ENCODE assay signal across 20 mouse cellular contexts in genomic region chr1:135624646-135625045, GRCm38 (mm10). TPM values are rescaled to one million over a fixed set of nuclear protein-coding genes. Genes with fewer than 3 reads are reported as not detected.
DNase-seq lines count a peak whose midpoint lies in the region; ATAC-seq lines count a peak whose summit lies in the region.
"Had no signal": no experiment of that assay in that cellular context is flagged by ENCODE, and none has a peak within 500 bp of the region (broad histone marks: within the 10 kb centered on the region; RNA-seq: fewer than 3 reads in every experiment).

No protein-coding gene starts in this region.

- no peaks in the 10 kb centered on the region for H3K9me3 ChIP-seq in forebrain, embryonic 16.5 days (ENCODE audit: control insufficient read depth, low read length)
- no peaks in the 10 kb centered on the region for H3K9me3 ChIP-seq in forebrain, embryonic 10.5 days
- H3K9me3 ChIP-seq in midbrain, embryonic 11.5 days (ENCODE audit: control insufficient read depth, low read length) = no peaks in the 10 kb centered on the region
- no peaks in the 10 kb centered on the region for H3K9me3 ChIP-seq in midbrain, embryonic 13.5 days
- H3K9me3 ChIP-seq in midbrain, embryonic 15.5 days = no peaks in the 10 kb centered on the region
- H3K9me3 ChIP-seq: embryonic facial prominence, embryonic 10.5 days; heart, embryonic 10.5 days had no signal

- ATAC-seq in forebrain, embryonic 16.5 days = peak; percentile 45
- ATAC-seq in midbrain, embryonic 11.5 days (ENCODE audit: low FRiP score) = no peak
- no peak for ATAC-seq in midbrain, embryonic 13.5 days
- peak; percentile 69 for ATAC-seq in midbrain, embryonic 15.5 days (replicated peaks)
- no peak for ATAC-seq in erythroid progenitor cell, adult 5-6 weeks (replicated peaks; ENCODE audit: low FRiP score, poor library complexity, severe bottlenecking)
- ATAC-seq: activated CD4-positive, CD25-positive, alpha-beta regulatory T cell, adult 4 months; inflammation-experienced regulatory T-cells, adult 6 months had no signal

- H3K4me3 ChIP-seq in forebrain, embryonic 16.5 days (replicated peaks; ENCODE audit: low read length) = no peak overlapping the region
- H3K4me3 ChIP-seq in forebrain, embryonic 10.5 days = no peak overlapping the region
- H3K4me3 ChIP-seq in midbrain, embryonic 11.5 days (ENCODE audit: low read depth, low read length) = no peak overlapping the region
- no peak overlapping the region for H3K4me3 ChIP-seq in midbrain, embryonic 13.5 days (replicated peaks)
- no peak overlapping the region for H3K4me3 ChIP-seq in midbrain, embryonic 15.5 days
- H3K4me3 ChIP-seq: embryonic facial prominence, embryonic 10.5 days; heart, embryonic 10.5 days had no signal

- H3K9ac ChIP-seq in forebrain, embryonic 16.5 days (replicated peaks; ENCODE audit: low read depth, low read length) = no peak overlapping the region
- H3K9ac ChIP-seq in midbrain, embryonic 11.5 days (ENCODE audit: low read length) = no peak overlapping the region
- no peak overlapping the region for H3K9ac ChIP-seq in midbrain, embryonic 13.5 days (replicated peaks)
- no peak overlapping the region for H3K9ac ChIP-seq in midbrain, embryonic 15.5 days
- H3K9ac ChIP-seq: hindbrain, embryonic 14.5 days had no signal

- H3K36me3 ChIP-seq in forebrain, embryonic 16.5 days (ENCODE audit: control insufficient read depth, insufficient read depth) = no peaks in the 10 kb centered on the region
- H3K36me3 ChIP-seq in forebrain, embryonic 10.5 days (replicated peaks) = no peaks in the 10 kb centered on the region
- H3K36me3 ChIP-seq in midbrain, embryonic 11.5 days (ENCODE audit: control insufficient read depth, insufficient read depth, low read length) = no peaks in the 10 kb centered on the region
- no peaks in the 10 kb centered on the region for H3K36me3 ChIP-seq in midbrain, embryonic 13.5 days
- no peaks in the 10 kb centered on the region for H3K36me3 ChIP-seq in midbrain, embryonic 15.5 days (replicated peaks)
- H3K36me3 ChIP-seq: embryonic facial prominence, embryonic 10.5 days; heart, embryonic 10.5 days had no signal

- no peaks in the 10 kb centered on the region for H3K27me3 ChIP-seq in forebrain, embryonic 16.5 days (replicated peaks; ENCODE audit: control insufficient read depth, insufficient read depth, low read length)
- H3K27me3 ChIP-seq in forebrain, embryonic 10.5 days (ENCODE audit: poor library complexity, severe bottlenecking) = no peaks in the 10 kb centered on the region
- H3K27me3 ChIP-seq in midbrain, embryonic 11.5 days (ENCODE audit: control insufficient read depth, insufficient read depth, low read length) = no peaks in the 10 kb centered on the region
- no peaks in the 10 kb centered on the region for H3K27me3 ChIP-seq in midbrain, embryonic 13.5 days
- no peaks in the 10 kb centered on the region for H3K27me3 ChIP-seq in midbrain, embryonic 15.5 days (replicated peaks)

- H3K4me2 ChIP-seq in forebrain, embryonic 16.5 days (ENCODE audit: low read length) = no peak overlapping the region
- H3K4me2 ChIP-seq in midbrain, embryonic 11.5 days = no peak overlapping the region
- H3K4me2 ChIP-seq in midbrain, embryonic 13.5 days (replicated peaks) = no peak overlapping the region
- H3K4me2 ChIP-seq in midbrain, embryonic 15.5 days = no peak overlapping the region
- H3K4me2 ChIP-seq: hindbrain, embryonic 14.5 days had no signal

- 64% methylated on average over 5 of the region's 5 CpGs for WGBS in forebrain, embryonic 16.5 days
- 77% methylated on average over 5 of the region's 5 CpGs for WGBS in forebrain, embryonic 10.5 days
- WGBS in midbrain, embryonic 11.5 days = 70% methylated on average over 5 of the region's 5 CpGs
- 74% methylated on average over 5 of the region's 5 CpGs for WGBS in midbrain, embryonic 13.5 days
- WGBS in midbrain, embryonic 15.5 days = 55% methylated on average over 5 of the region's 5 CpGs

- no peak for DNase-seq in forebrain, embryonic 10.5 days (ENCODE audit: extremely low spot score, low spot score)
- peak; percentile 51 for DNase-seq in midbrain, embryonic 11.5 days (ENCODE audit: low spot score, missing footprints)
- no peak for DNase-seq in kidney, postnatal 14 days
- DNase-seq: adrenal gland, postnatal 14 days; cerebellum, adult 11-12 months; cerebellum, adult 9-10 months; cerebellum, postnatal 36 days; gastrocnemius, postnatal 10 days; heart, adult 18-20 months; heart, postnatal 10 days; heart, postnatal 4 days had no signal

- no peak overlapping the region for H3K27ac ChIP-seq in forebrain, embryonic 16.5 days (ENCODE audit: low read length)
- no peak overlapping the region for H3K27ac ChIP-seq in forebrain, embryonic 10.5 days
- H3K27ac ChIP-seq in midbrain, embryonic 11.5 days (ENCODE audit: low read depth, low read length) = no peak overlapping the region
- no peak overlapping the region for H3K27ac ChIP-seq in midbrain, embryonic 13.5 days
- 0 out of 2 replicates have a peak overlapping the region, but pooled peaks have one; percentile 18 for H3K27ac ChIP-seq in midbrain, embryonic 15.5 days
- H3K27ac ChIP-seq: embryonic facial prominence, embryonic 10.5 days; heart, embryonic 10.5 days; hindbrain, embryonic 14.5 days had no signal

- H3K4me1 ChIP-seq in forebrain, embryonic 16.5 days (replicated peaks; ENCODE audit: control insufficient read depth, insufficient read depth, low read length) = peaks cover 8% of the 10 kb centered on the region
- peaks cover 15% of the 10 kb centered on the region for H3K4me1 ChIP-seq in forebrain, embryonic 10.5 days
- no peaks in the 10 kb centered on the region for H3K4me1 ChIP-seq in midbrain, embryonic 11.5 days (ENCODE audit: control insufficient read depth, insufficient read depth, low read length)
- H3K4me1 ChIP-seq in midbrain, embryonic 13.5 days (replicated peaks) = peaks cover 8% of the 10 kb centered on the region
- peaks cover 16% of the 10 kb centered on the region for H3K4me1 ChIP-seq in midbrain, embryonic 15.5 days

RNA-seq across cellular contexts. Expression of gene Nav1, which starts 17.6 kb away (rescaled TPM):
- polyA plus RNA-seq in forebrain, embryonic 16.5 days (2015; fragmentation: Nextera tagmentation; extraction: Ambion mirVana) = 48.6 and 62.6 TPM in 2 replicates
- polyA plus RNA-seq in forebrain, embryonic 10.5 days (2016; fragmentation: Nextera tagmentation; extraction: Ambion mirVana) = 25.3 and 28.4 TPM in 2 replicates
- 10.4 and 13.3 TPM in 2 replicates for polyA plus RNA-seq in midbrain, embryonic 11.5 days (2014; fragmentation: Nextera tagmentation; extraction: Ambion mirVana)
- 38.0 and 38.1 TPM in 2 replicates for polyA plus RNA-seq in midbrain, embryonic 13.5 days (2015; fragmentation: Nextera tagmentation; extraction: Ambion mirVana)
- polyA plus RNA-seq in midbrain, embryonic 15.5 days (2015; fragmentation: Nextera tagmentation; extraction: Ambion mirVana) = 52.6 and 59.4 TPM in 2 replicates
- 4.3 and 11.7 TPM in 2 replicates for total RNA-seq in erythroid progenitor cell, adult 5-6 weeks (2015; ENCODE audit: low replicate concordance)
- 1.1 and 2.6 TPM in 2 replicates for total RNA-seq in erythroid progenitor cell, adult 5-6 weeks (2017; ENCODE audit: low replicate concordance)

Comparison
In these comparisons a context has a peak if more than half of its experiments do, and no peak if none do; other contexts are left out.
1. ATAC-seq: peak in forebrain, embryonic 16.5 days (single experiment) and midbrain, embryonic 15.5 days (single experiment); none in midbrain, embryonic 11.5 days (single experiment), midbrain, embryonic 13.5 days (single experiment) and erythroid progenitor cell, adult 5-6 weeks (single experiment).